Mouse (Mus musculus) neural tube, embryonic 10.5 days (tissue): Measurements from ENCODE around the gene Olfr1318.

Source experiments
- DNase-seq: peaks from one replicate; pipeline ENCODE4 v3.0.0-alpha.2; 2017; ENCODE audit warnings: low spot score; ENCODE audit errors: extremely low spot score

Gene Olfr1318

GRCm38 (mm10) chr2:112153898-112154297 is at the start of gene Olfr1318:
Olfr1318 (plus strand) TSS chr2:112154198.
- DNase-seq, result no peak

GRCm38 (mm10) chr2:112115340-112115739 is 38.7 kb upstream of the Olfr1318 start, which contains the start of gene Olfr1315-ps1:
Olfr1315-ps1 (minus strand) TSS chr2:112115440.
- no peak for DNase-seq

GRCm38 (mm10) chr2:112134877-112135276 is 19.1 kb upstream of the Olfr1318 start, which contains the start of gene Olfr1316:
Olfr1316 (minus strand) TSS chr2:112134977.
- DNase-seq, result no peak

GRCm38 (mm10) chr2:112140029-112140428 is 14.0 kb upstream of the Olfr1318 start, which contains the start of gene Olfr1317:
Olfr1317 (plus strand) TSS chr2:112140329.
- DNase-seq, result no peak

GRCm38 (mm10) chr2:112196859-112197258 is 42.9 kb downstream of the Olfr1318 start:
- no peak for DNase-seq

GRCm38 (mm10) chr2:112203056-112203455 is 49.1 kb downstream of the Olfr1318 start:
- no peak for DNase-seq
